In genomic region chr2:7619888-7620664, GRCm38 (mm10) we compare ENCODE assay signal across 9 mouse cellular contexts.
DNase-seq lines count a peak whose midpoint lies in the region; ATAC-seq and TF ChIP-seq lines count a peak whose summit lies in the region.
"Had no signal": no experiment of that assay in that cellular context is flagged by ENCODE, and none has a peak within 500 bp of the region (broad histone marks: within the 10 kb centered on the region; RNA-seq: fewer than 3 reads in every experiment).

No protein-coding gene starts in this region.

- no peak overlapping the region for H3K4me2 ChIP-seq in embryonic facial prominence, embryonic 15.5 days (replicated peaks)
- no peak overlapping the region for H3K4me2 ChIP-seq in lung, embryonic 14.5 days
- H3K4me2 ChIP-seq: heart, embryonic 13.5 days had no signal

- no peak overlapping the region for H3K4me3 ChIP-seq in lung, adult 2 months (replicated peaks; ENCODE audit: extremely low read depth, low read depth, low read length)
- H3K4me3 ChIP-seq in embryonic facial prominence, embryonic 15.5 days (replicated peaks) = no peak overlapping the region
- H3K4me3 ChIP-seq in lung, embryonic 14.5 days (ENCODE audit: low read depth, low read length) = no peak overlapping the region
- H3K4me3 ChIP-seq: heart, embryonic 13.5 days had no signal

- peak; percentile 27 for DNase-seq in lung, adult 18-20 months
- DNase-seq in lung, adult 2 months = no peak
- DNase-seq in heart, postnatal 14 days = peak; percentile 61 to 71
- peak; percentile 75 for DNase-seq in lung, embryonic 14.5 days
- no peak for DNase-seq in testis, postnatal 14 days (ENCODE audit: low spot score)
- no peak for DNase-seq in natural killer cell, adult 2 months (ENCODE audit: low spot score in 2 of 2)

- no peak overlapping the region for H3K27ac ChIP-seq in embryonic facial prominence, embryonic 15.5 days (replicated peaks)
- peak overlapping the region; percentile 6; the same call in 1 of the 2 replicates for H3K27ac ChIP-seq in lung, embryonic 14.5 days (ENCODE audit: low read depth)
- H3K27ac ChIP-seq: heart, embryonic 13.5 days had no signal

- intact Hi-C loops in heart, postnatal 14 days (cut with DNase I) = no loop called here

- no peak overlapping the region for H3K9ac ChIP-seq in embryonic facial prominence, embryonic 15.5 days
- H3K9ac ChIP-seq in lung, embryonic 14.5 days = no peak overlapping the region
- H3K9ac ChIP-seq: heart, embryonic 13.5 days had no signal

- H3K4me1 ChIP-seq in lung, adult 2 months (ENCODE audit: control insufficient read depth, insufficient read depth, low read length) = no peaks in the 10 kb centered on the region
- H3K4me1 ChIP-seq in embryonic facial prominence, embryonic 15.5 days = no peaks in the 10 kb centered on the region
- H3K4me1 ChIP-seq in lung, embryonic 14.5 days (ENCODE audit: insufficient read depth) = no peaks in the 10 kb centered on the region; the same call in 1 of the 2 replicates
- H3K4me1 ChIP-seq: heart, embryonic 13.5 days had no signal

- H3K27me3 ChIP-seq in embryonic facial prominence, embryonic 15.5 days = no peaks in the 10 kb centered on the region
- no peaks in the 10 kb centered on the region for H3K27me3 ChIP-seq in lung, embryonic 14.5 days (ENCODE audit: insufficient read depth, low read length)
- H3K27me3 ChIP-seq: heart, embryonic 13.5 days had no signal

- H3K9me3 ChIP-seq in embryonic facial prominence, embryonic 15.5 days (replicated peaks) = no peaks in the 10 kb centered on the region
- H3K9me3 ChIP-seq in lung, embryonic 14.5 days (ENCODE audit: low read depth, low read length) = no peaks in the 10 kb centered on the region
- H3K9me3 ChIP-seq: heart, embryonic 13.5 days had no signal

- TF ChIP-seq POLR2A in lung, adult 2 months (IDR thresholded peaks at IDR 0.05; ENCODE audit: borderline replicate concordance, extremely low read depth, low read depth, low read length) = no peak

- H3K36me3 ChIP-seq in embryonic facial prominence, embryonic 15.5 days = no peaks in the 10 kb centered on the region
- no peaks in the 10 kb centered on the region for H3K36me3 ChIP-seq in lung, embryonic 14.5 days (ENCODE audit: insufficient read depth)
- H3K36me3 ChIP-seq: heart, embryonic 13.5 days had no signal

- TF ChIP-seq CTCF in lung, adult 2 months (IDR thresholded peaks at IDR 0.05; ENCODE audit: insufficient read depth, low read length) = no peak
- TF ChIP-seq CTCF in lung, embryonic 14.5 days (IDR thresholded peaks at IDR 0.05; ENCODE audit: low read depth) = no peak

- 48% methylated on average over 9 of the region's 9 CpGs for WGBS in lung, adult 2 months
- WGBS in embryonic facial prominence, embryonic 15.5 days = 70% methylated on average over 9 of the region's 9 CpGs
- 40% methylated on average over 9 of the region's 9 CpGs for WGBS in lung, embryonic 14.5 days

- ATAC-seq in embryonic facial prominence, embryonic 15.5 days (ENCODE audit: insufficient number of reproducible peaks, low FRiP score, low TSS enrichment, low read depth) = 0 out of 2 replicates have a peak, but pooled peaks have one; percentile 29
- peak; percentile 83 for ATAC-seq in lung, embryonic 14.5 days (ENCODE audit: insufficient read depth)
- no peak for ATAC-seq in CD4-positive, CD25-positive, alpha-beta regulatory T cell, adult 4 months

Comparison
In these comparisons a context has a peak if more than half of its experiments do, and no peak if none do; other contexts are left out.
1. DNase-seq: peak in lung, adult 18-20 months (2 of 2), heart, postnatal 14 days (2 of 2) and lung, embryonic 14.5 days (single experiment); none in lung, adult 2 months (single experiment), testis, postnatal 14 days (single experiment) and natural killer cell, adult 2 months (0 of 2).